In the genomic region with DNA sequence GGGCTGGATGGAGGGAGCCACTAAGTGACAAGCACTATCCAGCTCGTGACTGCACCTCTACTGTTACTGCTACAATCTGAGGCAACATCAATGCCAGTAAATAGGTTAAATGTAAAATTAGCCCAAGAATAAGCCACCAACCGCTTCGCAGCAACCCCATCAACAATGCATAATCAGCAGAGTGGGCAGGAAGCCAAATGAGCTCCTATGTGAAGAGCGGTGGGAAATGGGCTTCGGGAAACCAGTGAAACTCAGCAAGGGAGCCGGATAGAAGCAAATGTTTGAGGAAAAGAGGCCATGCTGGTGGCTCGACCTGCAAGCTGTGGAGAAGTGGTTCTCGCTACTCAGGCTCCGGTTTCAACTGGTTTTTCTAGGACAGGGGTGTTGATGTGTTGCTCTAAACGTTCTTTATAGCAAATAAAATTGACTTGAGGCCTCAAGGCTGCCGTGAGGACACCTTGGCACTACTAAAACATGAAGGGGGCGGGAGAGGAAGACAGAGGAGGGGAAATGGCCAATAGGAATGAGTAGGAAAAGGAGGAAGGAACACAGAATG, we compare ENCODE assay signal across 17 mouse cellular contexts. TPM values are rescaled to one million over a fixed set of nuclear protein-coding genes. Genes with fewer than 3 reads are reported as not detected.
DNase-seq lines count a peak whose midpoint lies in the region; ATAC-seq and TF ChIP-seq lines count a peak whose summit lies in the region.
"Had no signal": no experiment of that assay in that cellular context is flagged by ENCODE, and none has a peak within 500 bp of the region (broad histone marks: within the 10 kb centered on the region; RNA-seq: fewer than 3 reads in every experiment).

No protein-coding gene starts in this region.

- peak overlapping the region; percentile 55 for H3K27ac ChIP-seq in hindbrain, embryonic 13.5 days
- H3K27ac ChIP-seq in hindbrain, embryonic 10.5 days, result no peak overlapping the region
- H3K27ac ChIP-seq in midbrain, postnatal 0 days (ENCODE audit: low read depth, low read length), result no peak overlapping the region
- no peak overlapping the region for H3K27ac ChIP-seq in midbrain, embryonic 10.5 days (replicated peaks)
- 0 out of 2 replicates have a peak overlapping the region, but pooled peaks have one; percentile 13 for H3K27ac ChIP-seq in embryonic facial prominence, embryonic 14.5 days (replicated peaks; ENCODE audit: low read depth, low read length)
- no peak overlapping the region for H3K27ac ChIP-seq in kidney, postnatal 0 days
- H3K27ac ChIP-seq: limb, embryonic 13.5 days; macrophage had no signal

- peaks cover 34% of the 10 kb centered on the region for H3K4me1 ChIP-seq in hindbrain, embryonic 13.5 days (replicated peaks)
- H3K4me1 ChIP-seq in hindbrain, embryonic 10.5 days (replicated peaks), result no peaks in the 10 kb centered on the region
- H3K4me1 ChIP-seq in midbrain, postnatal 0 days (ENCODE audit: insufficient read depth, low read length), result no peaks in the 10 kb centered on the region
- no peaks in the 10 kb centered on the region for H3K4me1 ChIP-seq in midbrain, embryonic 10.5 days
- H3K4me1 ChIP-seq in embryonic facial prominence, embryonic 14.5 days (ENCODE audit: control insufficient read depth, insufficient read depth, low read length), result peaks cover 27% of the 10 kb centered on the region
- H3K4me1 ChIP-seq in kidney, postnatal 0 days (replicated peaks; ENCODE audit: insufficient read depth, low read length), result no peaks in the 10 kb centered on the region

- no peak for TF ChIP-seq CTCF in midbrain, postnatal 0 days (IDR thresholded peaks at IDR 0.05)
- TF ChIP-seq CTCF in kidney, postnatal 0 days (IDR thresholded peaks at IDR 0.05; ENCODE audit: low read depth), result no peak

- no peak for ATAC-seq in hindbrain, embryonic 13.5 days (ENCODE audit: low FRiP score)
- ATAC-seq in midbrain, postnatal 0 days (ENCODE audit: low FRiP score), result no peak
- no peak for ATAC-seq in embryonic facial prominence, embryonic 14.5 days (ENCODE audit: low read depth)
- ATAC-seq in kidney, postnatal 0 days (replicated peaks; ENCODE audit: low FRiP score, low read depth), result 0 out of 2 replicates have a peak, but pooled peaks have one; percentile 21
- ATAC-seq in megakaryocyte-erythroid progenitor cell, adult 5-6 weeks (replicated peaks; ENCODE audit: low FRiP score, low TSS enrichment, poor library complexity, severe bottlenecking), result no peak
- ATAC-seq: activated CD4-positive, CD25-positive, alpha-beta regulatory T cell, adult 4 months; liver, postnatal 0 days had no signal

- 67% methylated on average over 12 of the region's 12 CpGs for WGBS in hindbrain, embryonic 13.5 days
- 91% methylated on average over 12 of the region's 12 CpGs for WGBS in hindbrain, embryonic 10.5 days
- WGBS in midbrain, postnatal 0 days, result 65% methylated on average over 12 of the region's 12 CpGs
- WGBS in midbrain, embryonic 10.5 days, result 91% methylated on average over 12 of the region's 12 CpGs
- WGBS in embryonic facial prominence, embryonic 14.5 days, result 76% methylated on average over 12 of the region's 12 CpGs
- 70% methylated on average over 12 of the region's 12 CpGs for WGBS in kidney, postnatal 0 days

- no peak overlapping the region for H3K4me3 ChIP-seq in hindbrain, embryonic 13.5 days
- H3K4me3 ChIP-seq in hindbrain, embryonic 10.5 days, result no peak overlapping the region
- H3K4me3 ChIP-seq in midbrain, postnatal 0 days (ENCODE audit: low read depth, low read length), result no peak overlapping the region
- H3K4me3 ChIP-seq in midbrain, embryonic 10.5 days, result no peak overlapping the region
- H3K4me3 ChIP-seq in embryonic facial prominence, embryonic 14.5 days (ENCODE audit: low read depth, low read length), result no peak overlapping the region
- H3K4me3 ChIP-seq in kidney, postnatal 0 days (replicated peaks; ENCODE audit: low read depth, low read length), result no peak overlapping the region
- H3K4me3 ChIP-seq: heart, embryonic 12.5 days; limb, embryonic 13.5 days had no signal

- no peak for DNase-seq in hindbrain, embryonic 10.5 days (ENCODE audit: low spot score)
- DNase-seq in midbrain, postnatal 0 days (ENCODE audit: low spot score), result peak; percentile 56
- no peak for DNase-seq in midbrain, embryonic 10.5 days (ENCODE audit: low spot score)
- DNase-seq in embryonic facial prominence, embryonic 14.5 days (ENCODE audit: low spot score), result peak; percentile 49
- DNase-seq in kidney, postnatal 0 days (ENCODE audit: low spot score), result no peak
- DNase-seq in urinary bladder, adult 18-20 months (ENCODE audit: low spot score in 2 of 2), result no peak
- DNase-seq: cerebellum, adult 11 months; gastrocnemius, postnatal 25 days; layer of hippocampus, postnatal 36 days; liver, postnatal 0 days; thymus, postnatal 36 days had no signal

- no peak overlapping the region for H3K9ac ChIP-seq in hindbrain, embryonic 13.5 days
- no peak overlapping the region for H3K9ac ChIP-seq in midbrain, postnatal 0 days (replicated peaks; ENCODE audit: low read length, poor library complexity, severe bottlenecking)
- no peak overlapping the region for H3K9ac ChIP-seq in embryonic facial prominence, embryonic 14.5 days (ENCODE audit: low read depth, low read length)
- H3K9ac ChIP-seq in kidney, postnatal 0 days (ENCODE audit: low read depth, low read length), result no peak overlapping the region
- H3K9ac ChIP-seq: heart, embryonic 12.5 days; limb, embryonic 13.5 days; liver, postnatal 0 days had no signal

- H3K36me3 ChIP-seq in hindbrain, embryonic 13.5 days, result peaks cover 31% of the 10 kb centered on the region
- peaks cover 18% of the 10 kb centered on the region for H3K36me3 ChIP-seq in hindbrain, embryonic 10.5 days
- H3K36me3 ChIP-seq in midbrain, postnatal 0 days (ENCODE audit: insufficient read depth, low read length), result peaks cover 24% of the 10 kb centered on the region
- peaks cover 17% of the 10 kb centered on the region; the same call in 1 of the 2 replicates for H3K36me3 ChIP-seq in midbrain, embryonic 10.5 days
- H3K36me3 ChIP-seq in embryonic facial prominence, embryonic 14.5 days (ENCODE audit: control insufficient read depth, insufficient read depth, low read length), result peaks cover 18% of the 10 kb centered on the region; the same call in 1 of the 2 replicates
- peaks cover 18% of the 10 kb centered on the region for H3K36me3 ChIP-seq in kidney, postnatal 0 days (ENCODE audit: insufficient read depth, low read length)

- no peak overlapping the region for H3K4me2 ChIP-seq in hindbrain, embryonic 13.5 days
- H3K4me2 ChIP-seq in midbrain, postnatal 0 days (ENCODE audit: low read depth, low read length, poor library complexity, severe bottlenecking), result no peak overlapping the region
- no peak overlapping the region for H3K4me2 ChIP-seq in embryonic facial prominence, embryonic 14.5 days (ENCODE audit: low read depth, low read length)
- no peak overlapping the region for H3K4me2 ChIP-seq in kidney, postnatal 0 days (ENCODE audit: low read length)
- H3K4me2 ChIP-seq: heart, embryonic 12.5 days; limb, embryonic 13.5 days had no signal

- H3K27me3 ChIP-seq in hindbrain, embryonic 13.5 days, result no peaks in the 10 kb centered on the region
- no peaks in the 10 kb centered on the region for H3K27me3 ChIP-seq in hindbrain, embryonic 10.5 days (ENCODE audit: insufficient read depth, poor library complexity, severe bottlenecking)
- no peaks in the 10 kb centered on the region for H3K27me3 ChIP-seq in midbrain, postnatal 0 days (ENCODE audit: insufficient read depth, low read length)
- H3K27me3 ChIP-seq in midbrain, embryonic 10.5 days (ENCODE audit: low read depth, poor library complexity, severe bottlenecking), result no peaks in the 10 kb centered on the region
- H3K27me3 ChIP-seq in embryonic facial prominence, embryonic 14.5 days (replicated peaks; ENCODE audit: control insufficient read depth, insufficient read depth, low read length), result no peaks in the 10 kb centered on the region
- no peaks in the 10 kb centered on the region for H3K27me3 ChIP-seq in kidney, postnatal 0 days (ENCODE audit: insufficient read depth, low read length)
- H3K27me3 ChIP-seq: heart, embryonic 12.5 days; limb, embryonic 13.5 days had no signal

- no peaks in the 10 kb centered on the region for H3K9me3 ChIP-seq in hindbrain, embryonic 13.5 days
- H3K9me3 ChIP-seq in hindbrain, embryonic 10.5 days, result no peaks in the 10 kb centered on the region
- no peaks in the 10 kb centered on the region for H3K9me3 ChIP-seq in midbrain, postnatal 0 days (ENCODE audit: low read length)
- no peaks in the 10 kb centered on the region for H3K9me3 ChIP-seq in midbrain, embryonic 10.5 days (replicated peaks)
- H3K9me3 ChIP-seq in embryonic facial prominence, embryonic 14.5 days (ENCODE audit: control insufficient read depth, low read length), result no peaks in the 10 kb centered on the region
- H3K9me3 ChIP-seq in kidney, postnatal 0 days (replicated peaks; ENCODE audit: low read length), result no peaks in the 10 kb centered on the region
- H3K9me3 ChIP-seq: heart, embryonic 12.5 days; limb, embryonic 13.5 days had no signal

RNA-seq across cellular contexts. Expression of a gene that starts 50.3 kb away (rescaled TPM):
- polyA plus RNA-seq in hindbrain, embryonic 13.5 days (2015; fragmentation: Nextera tagmentation; extraction: Ambion mirVana), result 7.4 and 8.3 TPM in 2 replicates
- polyA plus RNA-seq in hindbrain, embryonic 10.5 days (2016; fragmentation: Nextera tagmentation; extraction: Ambion mirVana), result 3.8 and 4.8 TPM in 2 replicates
- 11.6 and 17.1 TPM in 2 replicates for total RNA-seq in midbrain, postnatal 0 days (2014; rRNA removed)
- 5.6 and 6.6 TPM in 2 replicates for polyA plus RNA-seq in midbrain, postnatal 0 days (2015; fragmentation: Nextera tagmentation; extraction: Ambion mirVana)
- polyA plus RNA-seq in midbrain, embryonic 10.5 days (2016; fragmentation: Nextera tagmentation; extraction: Ambion mirVana), result 4.2 and 4.8 TPM in 2 replicates
- 4.6 and 4.7 TPM in 2 replicates for polyA plus RNA-seq in embryonic facial prominence, embryonic 14.5 days (2014; fragmentation: Nextera tagmentation; extraction: Ambion mirVana)
- polyA plus RNA-seq in kidney, postnatal 0 days (2015; fragmentation: Nextera tagmentation; extraction: Ambion mirVana), result 3.2 TPM in 2 replicates
- 14.4 and 16.0 TPM in 2 replicates for total RNA-seq in megakaryocyte-erythroid progenitor cell, adult 5-6 weeks (2014; fragmentation: Nextera tagmentation)
- 11.9 and 14.1 TPM in 2 replicates for total RNA-seq in megakaryocyte-erythroid progenitor cell, adult 5-6 weeks (2017)

Comparison
In these comparisons a context has a peak if more than half of its experiments do, and no peak if none do; other contexts are left out.
1. H3K27ac ChIP-seq: peak in hindbrain, embryonic 13.5 days (single experiment) and embryonic facial prominence, embryonic 14.5 days (single experiment); none in hindbrain, embryonic 10.5 days (single experiment), midbrain, postnatal 0 days (single experiment), midbrain, embryonic 10.5 days (single experiment) and kidney, postnatal 0 days (single experiment).
2. DNase-seq: peak in midbrain, postnatal 0 days (single experiment) and embryonic facial prominence, embryonic 14.5 days (single experiment); none in hindbrain, embryonic 10.5 days (single experiment), midbrain, embryonic 10.5 days (single experiment), kidney, postnatal 0 days (single experiment) and urinary bladder, adult 18-20 months (0 of 2).